Mouse (Mus musculus): ENCODE results near the gene Slco2a1. TPM values are rescaled to one million over a fixed set of nuclear protein-coding genes. Genes with fewer than 3 reads are reported as not detected.

Slco2a1 gene
- polyA plus RNA-seq, 1 experiment from 2014 or later = 21.4 TPM

- no peak for ATAC-seq (ENCODE audit: low read depth)
Measured at GRCm38 (mm10) chr9:103067651-103068050, 79.1 kb downstream of the Slco2a1 start.

GRCm38 (mm10) chr9:103068769-103069168 lies 80.3 kb downstream of the Slco2a1 start:
- Histone ChIP-seq H3K27ac (ENCODE audit: low read length) (no peak overlapping the region), H3K9ac (ENCODE audit: low read length) (no peak overlapping the region), H3K36me3 (ENCODE audit: control insufficient read depth, insufficient read depth, low read length) (no peaks in the 10 kb centered on the region), H3K9me3 (ENCODE audit: control insufficient read depth, low read length) (no peaks in the 10 kb centered on the region), H3K27me3 (ENCODE audit: control insufficient read depth, insufficient read depth, low read depth, low read length) (no peaks in the 10 kb centered on the region), H3K4me1 (replicated peaks; ENCODE audit: control insufficient read depth, insufficient read depth, low read length) (peaks cover 10% of the 10 kb centered on the region), H3K4me2 (ENCODE audit: low read depth, low read length) (no peak overlapping the region), H3K4me3 (ENCODE audit: low read length) (no peak overlapping the region)
- WGBS = 88% methylated on average over 8 of the region's 8 CpGs
- no peak for ATAC-seq (ENCODE audit: low read depth)

More at GRCm38 (mm10) chr9:103067651-103068050, 79.1 kb downstream of the Slco2a1 start:
- Histone ChIP-seq H3K9me3 (ENCODE audit: control insufficient read depth, low read length) (no peaks in the 10 kb centered on the region), H3K36me3 (ENCODE audit: control insufficient read depth, insufficient read depth, low read length) (no peaks in the 10 kb centered on the region), H3K9ac (ENCODE audit: low read length) (no peak overlapping the region), H3K4me2 (ENCODE audit: low read depth, low read length) (no peak overlapping the region), H3K4me1 (replicated peaks; ENCODE audit: control insufficient read depth, insufficient read depth, low read length) (peaks cover 10% of the 10 kb centered on the region), H3K4me3 (ENCODE audit: low read length) (no peak overlapping the region), H3K27me3 (ENCODE audit: control insufficient read depth, insufficient read depth, low read depth, low read length) (no peaks in the 10 kb centered on the region), H3K27ac (ENCODE audit: low read length) (no peak overlapping the region)
- WGBS = 85% methylated on average over 11 of the region's 11 CpGs

GRCm38 (mm10) chr9:103071541-103072203 lies 83.2 kb downstream of the Slco2a1 start:
- peak overlapping the region; percentile 62 for H3K27ac ChIP-seq (ENCODE audit: low read length)
- no peak overlapping the region for H3K4me2 ChIP-seq (ENCODE audit: low read depth, low read length)
- 0 out of 2 replicates have a peak, but pooled peaks cover 2% of the 10 kb centered on the region for H3K36me3 ChIP-seq (ENCODE audit: control insufficient read depth, insufficient read depth, low read length)
- H3K4me3 ChIP-seq (ENCODE audit: low read length) = no peak overlapping the region
- peak; percentile 49 for ATAC-seq (ENCODE audit: low read depth)
- H3K9ac ChIP-seq (ENCODE audit: low read length) = no peak overlapping the region
- 0 out of 2 replicates have a peak, but pooled peaks cover 3% of the 10 kb centered on the region for H3K9me3 ChIP-seq (ENCODE audit: control insufficient read depth, low read length)
- H3K4me1 ChIP-seq (replicated peaks; ENCODE audit: control insufficient read depth, insufficient read depth, low read length) = peaks cover 14% of the 10 kb centered on the region
- no peaks in the 10 kb centered on the region for H3K27me3 ChIP-seq (ENCODE audit: control insufficient read depth, insufficient read depth, low read depth, low read length)
- 47% methylated on average over 7 of the region's 7 CpGs for WGBS

- no peak overlapping the region for H3K4me3 ChIP-seq (ENCODE audit: low read length)
- 88% methylated on average over 6 of the region's 6 CpGs for WGBS
- ATAC-seq (ENCODE audit: low read depth) = no peak
- H3K9me3 ChIP-seq (ENCODE audit: control insufficient read depth, low read length) = 0 out of 2 replicates have a peak, but pooled peaks cover 3% of the 10 kb centered on the region
- H3K4me2 ChIP-seq (ENCODE audit: low read depth, low read length) = no peak overlapping the region
- no peaks in the 10 kb centered on the region for H3K27me3 ChIP-seq (ENCODE audit: control insufficient read depth, insufficient read depth, low read depth, low read length)
- 0 out of 2 replicates have a peak, but pooled peaks cover 2% of the 10 kb centered on the region for H3K36me3 ChIP-seq (ENCODE audit: control insufficient read depth, insufficient read depth, low read length)
- H3K9ac ChIP-seq (ENCODE audit: low read length) = no peak overlapping the region
- peaks cover 17% of the 10 kb centered on the region for H3K4me1 ChIP-seq (replicated peaks; ENCODE audit: control insufficient read depth, insufficient read depth, low read length)
- H3K27ac ChIP-seq (ENCODE audit: low read length) = peak overlapping the region; percentile 62
Measured at GRCm38 (mm10) chr9:103072204-103072599, 83.7 kb downstream of the Slco2a1 start.

- H3K9me3 ChIP-seq (ENCODE audit: control insufficient read depth, low read length) = 0 out of 2 replicates have a peak, but pooled peaks cover 3% of the 10 kb centered on the region
- 66% methylated on average over 11 of the region's 11 CpGs for WGBS
- no peaks in the 10 kb centered on the region for H3K27me3 ChIP-seq (ENCODE audit: control insufficient read depth, insufficient read depth, low read depth, low read length)
Measured at GRCm38 (mm10) chr9:103072926-103073515, 84.5 kb downstream of the Slco2a1 start.

GRCm38 (mm10) chr9:103076836-103077531 lies 88.5 kb downstream of the Slco2a1 start:
- no peaks in the 10 kb centered on the region for H3K27me3 ChIP-seq (ENCODE audit: control insufficient read depth, insufficient read depth, low read depth, low read length)
- H3K4me3 ChIP-seq (ENCODE audit: low read length) = no peak overlapping the region
- ATAC-seq (ENCODE audit: low read depth) = peak; percentile 88
- 0 out of 2 replicates have a peak, but pooled peaks cover 3% of the 10 kb centered on the region for H3K9me3 ChIP-seq (ENCODE audit: control insufficient read depth, low read length)
- 0 out of 2 replicates have a peak, but pooled peaks cover 5% of the 10 kb centered on the region for H3K36me3 ChIP-seq (ENCODE audit: control insufficient read depth, insufficient read depth, low read length)
- H3K9ac ChIP-seq (ENCODE audit: low read length) = 0 out of 2 replicates have a peak overlapping the region, but pooled peaks have one; percentile 2
- 33% methylated on average over 21 of the region's 21 CpGs for WGBS
- peaks cover 20% of the 10 kb centered on the region for H3K4me1 ChIP-seq (replicated peaks; ENCODE audit: control insufficient read depth, insufficient read depth, low read length)
- H3K4me2 ChIP-seq (ENCODE audit: low read depth, low read length) = no peak overlapping the region
- H3K27ac ChIP-seq (ENCODE audit: low read length) = peak overlapping the region; percentile 87

More at GRCm38 (mm10) chr9:103072926-103073515, 84.5 kb downstream of the Slco2a1 start:
- Histone ChIP-seq H3K9ac (ENCODE audit: low read length) (no peak overlapping the region), H3K4me2 (ENCODE audit: low read depth, low read length) (no peak overlapping the region), H3K36me3 (ENCODE audit: control insufficient read depth, insufficient read depth, low read length) (0 out of 2 replicates have a peak, but pooled peaks cover 2% of the 10 kb centered on the region), H3K4me3 (ENCODE audit: low read length) (no peak overlapping the region), H3K4me1 (replicated peaks; ENCODE audit: control insufficient read depth, insufficient read depth, low read length) (peaks cover 24% of the 10 kb centered on the region), H3K27ac (ENCODE audit: low read length) (no peak overlapping the region)
- ATAC-seq (ENCODE audit: low read depth) = no peak

GRCm38 (mm10) chr9:103078194-103078691 lies 89.7 kb downstream of the Slco2a1 start:
- peaks cover 15% of the 10 kb centered on the region for H3K4me1 ChIP-seq (replicated peaks; ENCODE audit: control insufficient read depth, insufficient read depth, low read length)
- 0 out of 2 replicates have a peak, but pooled peaks cover 5% of the 10 kb centered on the region for H3K36me3 ChIP-seq (ENCODE audit: control insufficient read depth, insufficient read depth, low read length)
- peak; percentile 47 for ATAC-seq (ENCODE audit: low read depth)
- WGBS = 52% methylated on average over 6 of the region's 6 CpGs
- no peak overlapping the region for H3K4me2 ChIP-seq (ENCODE audit: low read depth, low read length)
- H3K27me3 ChIP-seq (ENCODE audit: control insufficient read depth, insufficient read depth, low read depth, low read length) = no peaks in the 10 kb centered on the region
- H3K27ac ChIP-seq (ENCODE audit: low read length) = peak overlapping the region; percentile 87; the same call in 1 of the 2 replicates
- H3K4me3 ChIP-seq (ENCODE audit: low read length) = no peak overlapping the region
- H3K9me3 ChIP-seq (ENCODE audit: control insufficient read depth, low read length) = 0 out of 2 replicates have a peak, but pooled peaks cover 3% of the 10 kb centered on the region
- no peak overlapping the region for H3K9ac ChIP-seq (ENCODE audit: low read length)

- WGBS = 82% methylated on average over 3 of the region's 3 CpGs
- ATAC-seq (ENCODE audit: low read depth) = no peak
- no peak overlapping the region for H3K9ac ChIP-seq (ENCODE audit: low read length)
- no peak overlapping the region for H3K4me3 ChIP-seq (ENCODE audit: low read length)
- H3K27ac ChIP-seq (ENCODE audit: low read length) = no peak overlapping the region
- no peaks in the 10 kb centered on the region for H3K27me3 ChIP-seq (ENCODE audit: control insufficient read depth, insufficient read depth, low read depth, low read length)
- no peak overlapping the region for H3K4me2 ChIP-seq (ENCODE audit: low read depth, low read length)
- H3K9me3 ChIP-seq (ENCODE audit: control insufficient read depth, low read length) = no peaks in the 10 kb centered on the region
- 0 out of 2 replicates have a peak, but pooled peaks cover 3% of the 10 kb centered on the region for H3K36me3 ChIP-seq (ENCODE audit: control insufficient read depth, insufficient read depth, low read length)
- peaks cover 15% of the 10 kb centered on the region for H3K4me1 ChIP-seq (replicated peaks; ENCODE audit: control insufficient read depth, insufficient read depth, low read length)
Measured at GRCm38 (mm10) chr9:103080211-103080610, 91.7 kb downstream of the Slco2a1 start.

All from lung, embryonic 16.5 days (tissue).